In genomic region chr2:30134378-30134711, GRCm38 (mm10) we compare ENCODE assay signal across 8 mouse cellular contexts. TPM values are rescaled to one million over a fixed set of nuclear protein-coding genes. Genes with fewer than 3 reads are reported as not detected.
A peak's percentile ranks its signal among the peaks of the same experiment; 100 is the strongest.
DNase-seq lines count a peak whose midpoint lies in the region; ATAC-seq lines count a peak whose summit lies in the region.

No protein-coding gene starts in this region.

- peak overlapping the region; percentile 96 for H3K4me2 ChIP-seq in heart, embryonic 11.5 days
- peak overlapping the region; percentile 97 for H3K4me2 ChIP-seq in hindbrain, embryonic 13.5 days

- H3K9me3 ChIP-seq in heart, embryonic 11.5 days (replicated peaks; ENCODE audit: control insufficient read depth, low read length) = no peaks in the 10 kb centered on the region
- H3K9me3 ChIP-seq in hindbrain, embryonic 13.5 days = no peaks in the 10 kb centered on the region

- H3K36me3 ChIP-seq in heart, embryonic 11.5 days (ENCODE audit: control insufficient read depth, insufficient read depth, low read length) = peaks cover 10% of the 10 kb centered on the region; the same call in 1 of the 2 replicates
- peaks cover 35% of the 10 kb centered on the region for H3K36me3 ChIP-seq in hindbrain, embryonic 13.5 days

- peak overlapping the region; percentile 89 for H3K9ac ChIP-seq in heart, embryonic 11.5 days (ENCODE audit: low read depth, low read length)
- peak overlapping the region; percentile 89 for H3K9ac ChIP-seq in hindbrain, embryonic 13.5 days

- peaks cover 13% of the 10 kb centered on the region for H3K4me1 ChIP-seq in heart, embryonic 11.5 days (ENCODE audit: control insufficient read depth, insufficient read depth, low read length)
- H3K4me1 ChIP-seq in hindbrain, embryonic 13.5 days (replicated peaks) = peaks cover 31% of the 10 kb centered on the region

- ATAC-seq in heart, embryonic 11.5 days (replicated peaks; ENCODE audit: insufficient number of reproducible peaks, low FRiP score, low TSS enrichment) = no peak
- no peak for ATAC-seq in hindbrain, embryonic 13.5 days (ENCODE audit: low FRiP score)

- no peak for DNase-seq in heart, postnatal 14 days
- peak; percentile 22 for DNase-seq in MN1 (ENCODE audit: low spot score)
- peak; percentile 23 for DNase-seq in lung, postnatal 36 days
- DNase-seq in gastrocnemius, adult 8-10 months (ENCODE audit: low spot score in 2 of 2) = no peak
- no peak for DNase-seq in spleen, postnatal 36 days (ENCODE audit: low spot score in 2 of 2)
- DNase-seq in frontal cortex, postnatal 10 days (ENCODE audit: low spot score in 2 of 2) = no peak

- peak overlapping the region; percentile 82 for H3K27ac ChIP-seq in heart, embryonic 11.5 days (ENCODE audit: low read depth, low read length)
- peak overlapping the region; percentile 88 for H3K27ac ChIP-seq in hindbrain, embryonic 13.5 days

- no peaks in the 10 kb centered on the region for H3K27me3 ChIP-seq in heart, embryonic 11.5 days (ENCODE audit: control insufficient read depth, insufficient read depth, low read length)
- H3K27me3 ChIP-seq in hindbrain, embryonic 13.5 days = no peaks in the 10 kb centered on the region

- 29% methylated on average over 6 of the region's 6 CpGs for WGBS in heart, embryonic 11.5 days (ENCODE audit: insufficient replicate concordance)
- WGBS in hindbrain, embryonic 13.5 days = 41% methylated on average over 6 of the region's 6 CpGs

- H3K4me3 ChIP-seq in heart, embryonic 11.5 days (ENCODE audit: low read depth, low read length) = peak overlapping the region; percentile 92
- H3K4me3 ChIP-seq in hindbrain, embryonic 13.5 days = peak overlapping the region; percentile 74

- intact Hi-C loops in heart, postnatal 14 days (cut with DNase I) = no loop called here

RNA-seq across cellular contexts. Expression of gene Tbc1d13, which starts 0.8 kb away (rescaled TPM):
- 8.2 and 9.1 TPM in 2 replicates for polyA plus RNA-seq in heart, embryonic 11.5 days (2014; fragmentation: Nextera tagmentation; extraction: Ambion mirVana)
- 10 to 100 TPM; 18.8 to 19.6 TPM for total RNA-seq in heart, postnatal 14 days (2021)
- 11.9 and 14.6 TPM in 2 replicates for polyA plus RNA-seq in hindbrain, embryonic 13.5 days (2015; fragmentation: Nextera tagmentation; extraction: Ambion mirVana)
- total RNA-seq in gastrocnemius, adult 8-10 months (2022) = 10 to 100 TPM; 11.1 to 13.9 (median 11.2) TPM

RNA-seq across cellular contexts. Expression of gene Zer1, which starts 10.0 kb away (rescaled TPM):
- 5.4 and 7.1 TPM in 2 replicates for polyA plus RNA-seq in heart, embryonic 11.5 days (2014; fragmentation: Nextera tagmentation; extraction: Ambion mirVana)
- 10 to 100 TPM; 25.1 to 27.7 TPM for total RNA-seq in heart, postnatal 14 days (2021)
- 14.1 and 15.2 TPM in 2 replicates for polyA plus RNA-seq in hindbrain, embryonic 13.5 days (2015; fragmentation: Nextera tagmentation; extraction: Ambion mirVana)
- 10 to 100 TPM; 23.5 to 24.8 (median 24.3) TPM for total RNA-seq in gastrocnemius, adult 8-10 months (2022)

RNA-seq across cellular contexts. Expression of gene Endog, which starts 36.9 kb away (rescaled TPM):
- 30.0 and 33.4 TPM in 2 replicates for polyA plus RNA-seq in heart, embryonic 11.5 days (2014; fragmentation: Nextera tagmentation; extraction: Ambion mirVana)
- total RNA-seq in heart, postnatal 14 days (2021) = 10 to 100 TPM; 74.1 to 78.0 TPM
- polyA plus RNA-seq in hindbrain, embryonic 13.5 days (2015; fragmentation: Nextera tagmentation; extraction: Ambion mirVana) = 14.3 and 19.3 TPM in 2 replicates
- 10 to 100 TPM; 50.3 to 59.4 (median 56.9) TPM for total RNA-seq in gastrocnemius, adult 8-10 months (2022)

RNA-seq across cellular contexts. Expression of gene Zdhhc12, which starts 40.9 kb away (rescaled TPM):
- 56.3 and 59.1 TPM in 2 replicates for polyA plus RNA-seq in heart, embryonic 11.5 days (2014; fragmentation: Nextera tagmentation; extraction: Ambion mirVana)
- total RNA-seq in heart, postnatal 14 days (2021) = 1 to 10 TPM; 5.2 to 5.6 TPM
- 24.2 TPM in 2 replicates for polyA plus RNA-seq in hindbrain, embryonic 13.5 days (2015; fragmentation: Nextera tagmentation; extraction: Ambion mirVana)
- total RNA-seq in gastrocnemius, adult 8-10 months (2022) = 1 to 10 TPM; 3.1 to 3.9 (median 3.4) TPM

RNA-seq across cellular contexts. Expression of gene Spout1, which starts 43.9 kb away (rescaled TPM):
- 41.2 and 43.4 TPM in 2 replicates for polyA plus RNA-seq in heart, embryonic 11.5 days (2014; fragmentation: Nextera tagmentation; extraction: Ambion mirVana)
- total RNA-seq in heart, postnatal 14 days (2021) = 1 to 10 TPM; 5.9 to 6.3 TPM
- 58.1 and 58.4 TPM in 2 replicates for polyA plus RNA-seq in hindbrain, embryonic 13.5 days (2015; fragmentation: Nextera tagmentation; extraction: Ambion mirVana)
- total RNA-seq in gastrocnemius, adult 8-10 months (2022) = 1 to 10 TPM; 3.4 to 5.1 (median 4.3) TPM

Comparison
In these comparisons a context has a peak if more than half of its experiments do, and no peak if none do; other contexts are left out.
1. DNase-seq: peak in MN1 (single experiment) and lung, postnatal 36 days (single experiment); none in heart, postnatal 14 days (0 of 2), gastrocnemius, adult 8-10 months (0 of 2), spleen, postnatal 36 days (0 of 2) and frontal cortex, postnatal 10 days (0 of 2).